Mouse (Mus musculus) spleen, postnatal 4 days (tissue): ENCODE data around the gene Ssb.

Source experiments
- DNase-seq, 2 experiments: peaks; one replicate each; pipeline ENCODE4 v3.0.0; 2022; ENCODE audit warnings: low spot score in 2 of 2

Ssb gene

DNA sequence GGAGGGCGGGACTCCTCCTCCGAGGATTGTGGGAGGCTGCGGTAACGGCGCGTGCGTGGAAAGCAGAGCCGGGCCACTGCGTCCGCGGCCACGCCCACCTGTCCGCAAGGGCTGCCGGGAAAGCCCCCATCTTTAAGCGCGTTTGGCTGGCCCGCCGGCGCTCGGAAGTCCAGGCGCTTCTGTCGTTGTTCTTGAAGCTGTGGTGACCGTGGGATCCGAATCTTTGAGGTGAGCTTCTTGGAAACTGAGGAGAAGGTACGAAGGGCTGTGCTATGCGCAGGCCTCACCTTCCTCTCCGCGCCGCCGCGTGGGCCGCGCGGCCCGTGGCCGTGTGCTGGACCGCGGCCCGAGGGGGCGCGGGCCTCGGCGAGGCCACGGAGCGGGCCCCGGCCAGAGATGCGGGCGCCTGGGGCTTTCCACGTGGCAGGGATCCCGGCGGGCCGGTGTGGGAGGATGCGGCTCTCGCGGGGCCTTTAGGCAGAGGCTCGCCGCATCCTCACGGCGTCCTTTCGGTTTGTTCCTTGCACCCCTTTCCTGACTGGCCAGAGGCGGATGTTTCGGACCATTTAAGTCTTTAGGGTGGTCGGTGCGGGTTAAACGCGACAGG, at the start of gene Ssb:
Gene Ssb, plus strand, starts transcription at position 78 of the 607 bp plus-strand sequence.
- peak; percentile 94 to 97 for DNase-seq

DNA sequence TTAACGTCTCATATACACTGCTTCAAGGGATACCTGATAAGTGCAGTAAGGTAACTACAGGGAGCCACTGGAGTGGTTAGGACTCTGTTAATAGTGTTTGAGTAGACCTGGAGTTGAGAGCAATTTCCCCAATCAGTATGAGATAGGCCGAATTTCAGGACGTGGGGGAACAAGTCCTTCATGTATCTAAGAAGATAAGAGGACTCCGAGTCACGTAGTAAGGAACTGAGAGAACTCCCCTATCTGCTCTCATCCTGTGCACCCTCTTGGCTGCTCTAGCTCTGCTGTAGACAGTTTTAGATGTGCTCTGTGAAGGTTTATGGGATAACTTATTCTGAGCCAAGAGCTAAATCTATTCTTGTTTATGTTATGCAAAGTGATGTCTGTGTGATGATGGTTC, 44.8 kb upstream of the Ssb start:
- no peak for DNase-seq

GRCm38 (mm10) chr2:69818350-69819085, 42.8 kb upstream of the Ssb start:
- DNase-seq: no peak

DNA sequence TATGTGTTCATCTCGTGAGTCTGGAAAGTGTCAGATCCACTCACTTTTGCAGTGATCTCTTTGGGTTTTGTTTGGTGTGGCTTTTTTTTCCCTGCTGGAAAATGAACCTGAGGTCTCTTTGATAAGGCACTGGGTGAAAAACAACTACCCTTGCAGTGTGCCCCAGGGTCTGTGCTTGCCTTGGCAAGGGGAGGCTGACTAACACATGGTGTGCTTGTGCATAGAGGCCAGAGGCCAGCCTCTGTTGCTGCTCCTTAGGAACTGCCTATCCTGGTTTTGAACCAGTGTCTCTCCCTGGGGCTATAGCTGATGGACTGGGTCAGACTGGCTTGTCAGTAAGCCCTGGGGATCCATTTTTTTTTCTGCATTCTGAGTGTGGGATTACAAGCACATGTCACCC, 41.2 kb upstream of the Ssb start:
- DNase-seq: no peak

DNA sequence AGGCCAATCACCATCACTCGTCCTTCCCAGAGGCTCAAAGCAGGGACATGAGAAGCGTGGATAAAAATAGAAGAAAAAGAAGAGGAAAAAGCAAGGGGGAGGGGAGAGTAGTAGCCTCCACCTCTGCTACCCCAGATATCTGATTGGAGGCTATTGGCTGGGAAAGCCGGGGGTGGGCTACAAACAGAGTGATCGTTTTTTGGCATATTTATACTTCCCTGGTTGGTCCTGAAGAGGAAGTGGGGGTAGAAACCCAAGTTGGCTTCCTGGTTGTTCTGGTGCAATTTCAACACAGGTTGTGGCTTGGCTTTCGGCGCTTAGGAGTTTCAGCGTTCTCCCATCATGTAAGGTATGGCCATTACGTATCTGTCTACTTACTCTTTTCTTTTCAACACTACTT, 39.7 kb upstream of the Ssb start, which contains the start of gene Klhl23:
Gene Klhl23, plus strand, starts transcription at position 234 of the 400 bp plus-strand sequence.
- no peak for DNase-seq

DNA sequence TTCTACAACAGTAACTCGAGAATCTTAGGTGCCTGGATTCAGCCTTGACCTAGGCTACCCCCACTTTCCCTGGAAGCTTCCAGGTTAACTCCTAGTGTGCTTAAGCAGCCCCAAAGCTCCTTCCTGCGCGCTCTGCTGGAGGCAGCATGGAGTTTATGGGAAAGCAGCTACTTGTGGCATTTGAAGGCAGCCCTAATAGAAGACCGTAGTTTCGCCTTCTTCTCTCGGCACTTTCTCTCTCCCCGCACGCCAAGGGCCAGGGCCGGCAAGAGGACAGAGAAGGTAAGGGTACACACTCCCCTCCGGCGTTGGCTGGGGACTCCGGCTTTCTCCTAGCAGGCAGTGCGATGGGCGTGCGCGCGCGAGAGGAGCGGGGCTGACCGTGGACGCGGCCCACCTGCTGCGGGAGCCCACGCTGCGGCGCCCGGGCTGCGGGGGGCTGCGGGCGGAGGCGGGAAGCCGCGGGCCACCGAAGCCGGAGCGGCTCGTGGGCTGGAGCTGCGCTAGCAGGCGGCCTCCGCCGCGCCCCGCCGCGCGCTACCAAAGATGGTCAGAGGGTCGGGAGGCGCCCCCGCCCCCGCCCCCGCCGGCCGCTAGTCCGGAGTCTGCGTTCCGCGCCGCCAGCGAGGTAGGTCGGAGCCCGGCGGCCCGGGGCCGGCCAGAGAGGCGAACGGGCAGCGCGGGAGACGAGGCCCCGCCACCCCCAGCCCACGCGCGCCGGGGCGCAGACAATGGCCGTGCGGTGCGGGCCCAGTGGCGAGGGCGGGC, 38.8 kb upstream of the Ssb start:
- peak; percentile 46 to 80 for DNase-seq

DNA sequence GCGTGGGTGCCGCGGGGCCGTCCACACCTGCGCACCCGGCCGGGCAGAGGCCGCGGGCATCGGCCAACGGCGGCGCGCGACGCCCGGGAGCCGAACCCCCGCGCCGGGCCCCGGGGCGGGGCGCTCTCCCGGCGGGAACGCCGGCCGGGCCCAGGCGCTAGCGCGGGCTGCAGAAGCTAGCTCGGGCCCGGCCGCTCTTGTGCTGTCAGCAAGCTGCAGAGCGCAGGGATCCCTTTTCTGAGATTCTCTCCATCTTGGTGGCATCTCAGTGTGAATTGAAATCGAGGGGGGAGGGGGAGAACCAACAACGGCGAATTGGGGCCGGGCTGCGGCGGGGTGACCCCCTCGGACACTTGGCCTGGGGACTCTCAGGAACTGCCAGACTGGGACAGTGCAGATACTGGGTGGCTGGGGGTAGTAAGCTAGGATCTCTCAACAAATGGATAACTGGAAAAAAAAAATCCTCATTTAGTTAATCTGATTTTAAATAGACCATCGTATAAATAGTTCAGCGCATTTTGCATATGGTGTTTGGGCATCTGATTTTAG, 38.2 kb upstream of the Ssb start:
- peak; percentile 45 to 77 for DNase-seq

- DNase-seq: no peak
Observed at GRCm38 (mm10) chr2:69825898-69826297, 35.5 kb upstream of the Ssb start.

- no peak for DNase-seq
Observed at GRCm38 (mm10) chr2:69826380-69826779, 35.0 kb upstream of the Ssb start.

DNA sequence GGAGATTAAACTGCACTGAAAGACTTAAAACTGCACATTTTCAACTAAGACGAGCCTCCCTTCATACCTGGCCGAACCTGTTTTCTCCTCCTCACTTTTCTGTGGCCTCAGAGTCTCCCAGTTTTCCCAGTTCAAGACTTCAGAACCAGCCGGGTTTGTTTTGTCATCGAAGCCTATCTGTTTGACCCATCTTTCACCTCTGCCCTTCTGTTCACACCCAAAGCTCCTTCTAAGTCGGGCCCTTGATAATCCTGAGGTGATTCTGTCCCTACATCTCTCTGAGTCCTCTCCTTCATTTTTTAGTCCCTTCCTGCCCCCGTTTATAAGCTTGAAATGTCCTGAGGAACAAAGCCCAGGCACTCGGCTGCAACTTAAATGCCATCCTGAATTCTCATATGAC, 33.3 kb upstream of the Ssb start:
- DNase-seq: no peak

- DNase-seq: no peak
Observed at GRCm38 (mm10) chr2:69829680-69830079, 31.7 kb upstream of the Ssb start.

GRCm38 (mm10) chr2:69830116-69830515, 31.2 kb upstream of the Ssb start:
- no peak for DNase-seq

GRCm38 (mm10) chr2:69837244-69837967, 24.0 kb upstream of the Ssb start:
- DNase-seq: no peak

- no peak for DNase-seq
Observed at GRCm38 (mm10) chr2:69837996-69838395, 23.4 kb upstream of the Ssb start.

GRCm38 (mm10) chr2:69838707-69839106, 22.7 kb upstream of the Ssb start:
- no peak for DNase-seq

DNA sequence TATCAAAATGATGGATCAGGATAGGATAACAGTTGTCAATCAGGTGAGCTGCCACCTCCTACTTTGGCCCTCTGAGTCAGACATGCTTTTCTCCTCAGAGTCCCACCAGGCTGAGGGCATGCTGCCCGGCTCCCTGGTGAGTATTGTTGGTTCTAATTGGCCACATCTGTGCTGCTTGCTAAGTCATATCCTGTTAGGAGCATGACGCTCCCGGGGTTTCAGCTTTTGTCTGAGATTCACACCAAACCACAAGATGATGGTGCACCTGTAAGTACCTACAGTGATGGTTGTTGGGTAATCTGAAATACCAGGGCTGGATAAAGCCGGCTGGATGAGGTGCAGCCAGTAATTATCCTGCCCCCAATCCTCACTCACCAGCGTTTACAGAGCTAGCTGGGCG, 21.1 kb upstream of the Ssb start:
- DNase-seq: no peak

DNA sequence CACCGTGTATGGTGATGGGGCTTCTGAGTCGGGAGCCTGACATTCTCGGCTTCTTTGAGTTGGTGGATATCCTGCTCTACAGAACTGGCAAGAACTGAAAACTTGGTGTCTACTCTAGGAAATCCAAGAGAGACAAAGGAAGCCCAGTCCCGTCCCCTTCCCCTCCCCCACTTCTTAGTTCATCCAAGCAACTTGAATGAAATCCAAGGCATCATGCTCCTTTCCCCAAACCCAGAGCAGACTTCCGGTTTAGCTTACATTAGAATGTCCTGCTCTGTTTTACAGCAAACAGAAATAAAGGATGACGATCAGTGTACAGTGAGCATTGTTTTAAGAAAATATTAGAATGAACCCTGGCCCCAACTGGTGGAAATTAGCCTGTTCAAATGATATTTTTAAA, 12.1 kb upstream of the Ssb start:
- no peak for DNase-seq

- DNase-seq: peak in 1 of 2 experiments; percentile 52
Observed at GRCm38 (mm10) chr2:69851427-69852058, 9.8 kb upstream of the Ssb start.

DNA sequence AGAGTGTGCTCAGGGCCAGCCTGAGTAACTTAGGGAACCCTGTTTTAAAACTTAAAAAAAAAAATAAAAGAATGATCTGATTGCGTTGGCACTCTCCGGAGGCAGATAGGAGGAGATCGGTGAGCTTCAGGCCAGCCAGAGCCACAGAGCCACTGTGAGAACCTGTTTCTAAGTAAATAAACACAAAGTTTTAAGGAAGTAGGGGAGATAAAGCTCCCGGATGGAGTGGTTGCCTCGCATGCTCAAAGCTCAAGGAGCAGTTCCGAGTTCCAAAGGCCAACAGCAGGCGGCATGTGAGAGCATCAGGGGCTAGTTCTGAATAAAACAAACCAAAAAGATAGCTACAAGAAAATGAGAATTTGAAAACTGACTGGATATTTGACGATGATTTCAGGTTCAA, 5.0 kb upstream of the Ssb start:
- DNase-seq: no peak

DNA sequence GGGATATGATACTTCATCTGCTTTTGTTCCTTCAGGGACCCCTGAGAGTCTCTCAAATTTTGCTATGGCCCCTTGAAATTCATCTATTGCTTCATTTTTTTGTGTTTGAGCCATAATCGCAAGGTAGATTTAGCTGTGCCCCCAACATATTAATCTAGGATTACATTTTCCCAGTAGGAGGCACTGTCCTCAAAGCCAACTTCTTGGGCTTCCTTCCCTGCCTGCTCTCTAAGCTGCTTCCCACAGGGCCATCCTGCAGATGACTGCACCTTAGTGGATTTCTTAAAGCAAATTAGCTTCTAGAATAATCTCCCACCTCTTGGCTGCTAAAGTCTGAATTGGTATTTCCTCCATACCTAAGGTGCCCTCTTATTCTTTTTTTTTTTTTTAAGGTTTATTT, 3.5 kb upstream of the Ssb start:
- DNase-seq: no peak

GRCm38 (mm10) chr2:69860972-69861452, 350 bp upstream of the Ssb start:
- peak; percentile 30 to 73 for DNase-seq
